Mouse (Mus musculus) cerebellum, postnatal 36 days (tissue): ENCODE results near the gene Rrp9.

Experiments
- DNase-seq, 2 experiments: peaks; one replicate each; pipeline ENCODE4 v3.0.0; 2021 to 2022; ENCODE audit warnings: mixed read lengths in 2 of 2

Rrp9 gene

GRCm38 (mm10) chr9:106534296-106534695 lies 58.5 kb downstream of the Rrp9 start:
- DNase-seq, result no peak

GRCm38 (mm10) chr9:106534975-106535374 lies 59.2 kb downstream of the Rrp9 start:
- no peak for DNase-seq
